Comparison of ENCODE assay signal across 19 mouse cellular contexts in the genomic region with DNA sequence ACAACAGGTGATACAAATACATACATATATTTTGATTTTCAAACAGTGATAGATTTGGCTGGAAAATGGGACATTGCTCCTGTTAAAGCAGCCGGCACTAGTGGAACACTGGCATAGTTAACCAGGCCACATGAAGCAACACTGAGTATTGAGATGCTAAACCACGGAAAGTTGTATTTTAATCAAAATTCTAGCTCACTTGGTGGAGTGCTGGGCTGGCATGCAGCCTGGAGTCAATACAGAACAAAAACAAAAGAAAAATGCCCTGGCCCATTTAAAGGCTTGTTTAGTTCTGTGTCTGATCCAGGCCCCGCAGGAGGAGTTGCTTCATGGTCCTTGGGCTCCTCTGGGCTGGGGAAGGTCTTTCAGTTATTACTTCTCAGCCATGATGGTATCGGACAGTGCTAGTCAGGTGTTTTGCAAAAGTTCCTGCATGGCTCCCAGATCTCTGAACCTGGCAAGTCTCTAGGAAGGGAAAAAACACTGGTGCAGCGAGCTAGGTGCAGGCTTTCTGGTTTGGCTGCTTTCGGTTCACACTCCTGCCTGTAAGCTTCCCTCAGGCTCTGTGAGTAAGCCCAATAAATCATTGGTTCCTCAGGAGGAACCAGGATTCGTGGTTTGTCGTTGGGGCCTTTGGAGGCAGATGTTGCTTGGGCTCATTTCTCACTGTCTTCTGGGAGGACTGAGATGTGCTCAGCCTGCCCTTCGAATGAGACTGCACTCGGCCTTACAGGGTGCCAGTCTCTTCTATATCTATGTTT. TPM values are rescaled to one million over a fixed set of nuclear protein-coding genes. Genes with fewer than 3 reads are reported as not detected.
DNase-seq lines count a peak whose midpoint lies in the region; ATAC-seq and TF ChIP-seq lines count a peak whose summit lies in the region.
"Had no signal": no experiment of that assay in that cellular context is flagged by ENCODE, and none has a peak within 500 bp of the region (broad histone marks: within the 10 kb centered on the region; RNA-seq: fewer than 3 reads in every experiment).

No protein-coding gene starts in this region.

- ATAC-seq in embryonic facial prominence, embryonic 14.5 days (ENCODE audit: low read depth) = no peak
- 0 out of 2 replicates have a peak, but pooled peaks have one; percentile 19 for ATAC-seq in intestine, postnatal 0 days
- ATAC-seq: forebrain, embryonic 14.5 days; inflammation-experienced regulatory T-cells, adult 6 months; midbrain, embryonic 16.5 days had no signal

- no peak overlapping the region for H3K9ac ChIP-seq in embryonic facial prominence, embryonic 14.5 days (ENCODE audit: low read depth, low read length)
- no peak overlapping the region for H3K9ac ChIP-seq in intestine, postnatal 0 days (ENCODE audit: low read depth, low read length)
- H3K9ac ChIP-seq: heart, embryonic 15.5 days; limb, embryonic 13.5 days; neural tube, embryonic 12.5 days had no signal

- H3K27me3 ChIP-seq in embryonic facial prominence, embryonic 14.5 days (replicated peaks; ENCODE audit: control insufficient read depth, insufficient read depth, low read length) = no peaks in the 10 kb centered on the region
- 0 out of 2 replicates have a peak, but pooled peaks cover 3% of the 10 kb centered on the region for H3K27me3 ChIP-seq in embryonic facial prominence, embryonic 10.5 days (replicated peaks; ENCODE audit: low read depth, poor library complexity, severe bottlenecking)
- H3K27me3 ChIP-seq in intestine, postnatal 0 days (replicated peaks; ENCODE audit: control insufficient read depth, insufficient read depth, low read length) = no peaks in the 10 kb centered on the region
- H3K27me3 ChIP-seq: neural tube, embryonic 12.5 days had no signal

- no peak overlapping the region for H3K4me3 ChIP-seq in embryonic facial prominence, embryonic 14.5 days (ENCODE audit: low read depth, low read length)
- H3K4me3 ChIP-seq in embryonic facial prominence, embryonic 10.5 days = no peak overlapping the region
- H3K4me3 ChIP-seq in intestine, postnatal 0 days (ENCODE audit: low read depth, low read length) = no peak overlapping the region
- H3K4me3 ChIP-seq: heart, embryonic 15.5 days; limb, embryonic 13.5 days; neural tube, embryonic 12.5 days had no signal

- no peak for TF ChIP-seq CTCF in intestine, postnatal 0 days (IDR thresholded peaks at IDR 0.05; ENCODE audit: low read depth)

- DNase-seq in embryonic facial prominence, embryonic 14.5 days (ENCODE audit: low spot score) = peak; percentile 52
- no peak for DNase-seq in embryonic facial prominence, embryonic 10.5 days (ENCODE audit: low spot score)
- DNase-seq in urinary bladder, postnatal 14 days (ENCODE audit: low spot score) = peak; percentile 43
- DNase-seq in urinary bladder, adult 18-20 months (ENCODE audit: low spot score in 2 of 2) = no peak
- DNase-seq in heart, adult 9 months (ENCODE audit: low spot score in 2 of 2) = no peak
- no peak for DNase-seq in T-cell, adult 2 months (ENCODE audit: low spot score)
- DNase-seq: cerebellum, adult 8-10 months; lung, adult 18-20 months; thymus, postnatal 4 days had no signal

- no peak overlapping the region for H3K27ac ChIP-seq in embryonic facial prominence, embryonic 14.5 days (replicated peaks; ENCODE audit: low read depth, low read length)
- H3K27ac ChIP-seq in embryonic facial prominence, embryonic 10.5 days (replicated peaks) = no peak overlapping the region
- 0 out of 2 replicates have a peak overlapping the region, but pooled peaks have one; percentile 28 for H3K27ac ChIP-seq in intestine, postnatal 0 days (ENCODE audit: low read depth, low read length)
- H3K27ac ChIP-seq: heart, embryonic 15.5 days; kidney, postnatal 0 days; limb, embryonic 13.5 days; neural tube, embryonic 12.5 days had no signal

- WGBS in embryonic facial prominence, embryonic 14.5 days = 72% methylated on average over 10 of the region's 10 CpGs
- WGBS in embryonic facial prominence, embryonic 10.5 days = 78% methylated on average over 10 of the region's 10 CpGs
- 46% methylated on average over 10 of the region's 10 CpGs for WGBS in intestine, postnatal 0 days

- no peaks in the 10 kb centered on the region for H3K9me3 ChIP-seq in embryonic facial prominence, embryonic 14.5 days (ENCODE audit: control insufficient read depth, low read length)
- no peaks in the 10 kb centered on the region for H3K9me3 ChIP-seq in embryonic facial prominence, embryonic 10.5 days
- H3K9me3 ChIP-seq in intestine, postnatal 0 days (ENCODE audit: control insufficient read depth) = no peaks in the 10 kb centered on the region
- H3K9me3 ChIP-seq: heart, embryonic 15.5 days; limb, embryonic 13.5 days; neural tube, embryonic 12.5 days had no signal

- no peaks in the 10 kb centered on the region for H3K4me1 ChIP-seq in embryonic facial prominence, embryonic 14.5 days (ENCODE audit: control insufficient read depth, insufficient read depth, low read length)
- no peaks in the 10 kb centered on the region for H3K4me1 ChIP-seq in embryonic facial prominence, embryonic 10.5 days
- H3K4me1 ChIP-seq in intestine, postnatal 0 days (replicated peaks; ENCODE audit: control insufficient read depth, insufficient read depth, low read length) = no peaks in the 10 kb centered on the region
- H3K4me1 ChIP-seq: heart, embryonic 15.5 days; limb, embryonic 13.5 days; neural tube, embryonic 12.5 days had no signal

- H3K4me2 ChIP-seq in embryonic facial prominence, embryonic 14.5 days (ENCODE audit: low read depth, low read length) = no peak overlapping the region
- H3K4me2 ChIP-seq in intestine, postnatal 0 days (replicated peaks; ENCODE audit: low read depth) = 0 out of 2 replicates have a peak overlapping the region, but pooled peaks have one; percentile 13
- H3K4me2 ChIP-seq: heart, embryonic 15.5 days; limb, embryonic 13.5 days; neural tube, embryonic 12.5 days had no signal

- no peaks in the 10 kb centered on the region for H3K36me3 ChIP-seq in embryonic facial prominence, embryonic 14.5 days (ENCODE audit: control insufficient read depth, insufficient read depth, low read length)
- no peaks in the 10 kb centered on the region for H3K36me3 ChIP-seq in embryonic facial prominence, embryonic 10.5 days (replicated peaks)
- H3K36me3 ChIP-seq in intestine, postnatal 0 days (ENCODE audit: control insufficient read depth, insufficient read depth) = no peaks in the 10 kb centered on the region
- H3K36me3 ChIP-seq: heart, embryonic 15.5 days; limb, embryonic 13.5 days; neural tube, embryonic 12.5 days had no signal

RNA-seq across cellular contexts. Expression of gene Ptgds, which starts 9.9 kb away (rescaled TPM):
- polyA plus RNA-seq in embryonic facial prominence, embryonic 14.5 days (2014; fragmentation: Nextera tagmentation; extraction: Ambion mirVana) = 156 and 191 TPM in 2 replicates
- 0.18 TPM in 1 of 2 replicates, not detected in the other for polyA plus RNA-seq in embryonic facial prominence, embryonic 10.5 days (2016; fragmentation: Nextera tagmentation; extraction: Ambion mirVana)
- polyA plus RNA-seq in intestine, postnatal 0 days (2015; fragmentation: Nextera tagmentation; extraction: Ambion mirVana) = 1.2 and 2.2 TPM in 2 replicates
- polyA plus RNA-seq: C2C12; inflammation-experienced regulatory T-cells, adult 6 months had no signal

RNA-seq across cellular contexts. Expression of gene Lcn12, which starts 14.0 kb away (rescaled TPM):
- not detected in 2 replicates for polyA plus RNA-seq in embryonic facial prominence, embryonic 14.5 days (2014; fragmentation: Nextera tagmentation; extraction: Ambion mirVana)
- polyA plus RNA-seq in embryonic facial prominence, embryonic 10.5 days (2016; fragmentation: Nextera tagmentation; extraction: Ambion mirVana) = not detected in 2 replicates
- polyA plus RNA-seq in intestine, postnatal 0 days (2015; fragmentation: Nextera tagmentation; extraction: Ambion mirVana) = 0.40 and 0.51 TPM in 2 replicates
- polyA plus RNA-seq: C2C12; forebrain, embryonic 14.5 days; heart, embryonic 15.5 days; hindbrain, embryonic 11.5 days; inflammation-experienced regulatory T-cells, adult 6 months; kidney, postnatal 0 days; limb, embryonic 13.5 days; midbrain, embryonic 16.5 days; neural tube, embryonic 12.5 days had no signal

RNA-seq across cellular contexts. Expression of gene Paxx, which starts 18.8 kb away (rescaled TPM):
- 39.3 and 41.7 TPM in 2 replicates for polyA plus RNA-seq in embryonic facial prominence, embryonic 14.5 days (2014; fragmentation: Nextera tagmentation; extraction: Ambion mirVana)
- polyA plus RNA-seq in embryonic facial prominence, embryonic 10.5 days (2016; fragmentation: Nextera tagmentation; extraction: Ambion mirVana) = 15.8 and 16.0 TPM in 2 replicates
- polyA plus RNA-seq in intestine, postnatal 0 days (2015; fragmentation: Nextera tagmentation; extraction: Ambion mirVana) = 41.2 and 46.2 TPM in 2 replicates

RNA-seq across cellular contexts. Expression of gene Fbxw5, which starts 20.8 kb away (rescaled TPM):
- 56.9 and 73.6 TPM in 2 replicates for polyA plus RNA-seq in embryonic facial prominence, embryonic 14.5 days (2014; fragmentation: Nextera tagmentation; extraction: Ambion mirVana)
- 87.9 and 92.2 TPM in 2 replicates for polyA plus RNA-seq in embryonic facial prominence, embryonic 10.5 days (2016; fragmentation: Nextera tagmentation; extraction: Ambion mirVana)
- polyA plus RNA-seq in intestine, postnatal 0 days (2015; fragmentation: Nextera tagmentation; extraction: Ambion mirVana) = 38.5 and 40.2 TPM in 2 replicates

RNA-seq across cellular contexts. Expression of gene C8g, which starts 21.8 kb away (rescaled TPM):
- 5.0 and 5.1 TPM in 2 replicates for polyA plus RNA-seq in embryonic facial prominence, embryonic 14.5 days (2014; fragmentation: Nextera tagmentation; extraction: Ambion mirVana)
- polyA plus RNA-seq in embryonic facial prominence, embryonic 10.5 days (2016; fragmentation: Nextera tagmentation; extraction: Ambion mirVana) = 6.1 and 6.7 TPM in 2 replicates
- polyA plus RNA-seq in intestine, postnatal 0 days (2015; fragmentation: Nextera tagmentation; extraction: Ambion mirVana) = 48.5 and 49.3 TPM in 2 replicates

Comparison
In these comparisons a context has a peak if more than half of its experiments do, and no peak if none do; other contexts are left out.
1. DNase-seq: peak in embryonic facial prominence, embryonic 14.5 days (single experiment) and urinary bladder, postnatal 14 days (single experiment); none in embryonic facial prominence, embryonic 10.5 days (single experiment), urinary bladder, adult 18-20 months (0 of 2), heart, adult 9 months (0 of 2) and T-cell, adult 2 months (single experiment).
2. RNA of gene Ptgds, which starts 9.9 kb away (polyA plus RNA-seq): 156 to 191 TPM in embryonic facial prominence, embryonic 14.5 days; 1.2 to 2.2 TPM in intestine, postnatal 0 days and 0.18 TPM in embryonic facial prominence, embryonic 10.5 days; every median in the first group is over 10 times any median in the second.